Mouse (Mus musculus) neural tube, embryonic 13.5 days (tissue): ENCODE data around the gene Pex14. TPM values are rescaled to one million over a fixed set of nuclear protein-coding genes. Genes with fewer than 3 reads are reported as not detected.

ENCODE experiments used
- ATAC-seq: fragments of 200-750 bp; cut with Nextera tagmentation; 2 replicates; pipeline ENCODE4 v1.8.0; 2017; ENCODE audit warnings: low read depth, mild to moderate bottlenecking, moderate TSS enrichment, moderate library complexity
- H3K27ac ChIP-seq: fragments of 300-500 bp; sonication (generic); replicated peaks from 2 replicates; pipeline ENCODE4 v1.5.1; 2015; ENCODE audit warnings: moderate library complexity, mild to moderate bottlenecking, inconsistent platforms
- H3K27me3 ChIP-seq: fragments of 300-500 bp; sonication (generic); 2 replicates; pipeline ENCODE4 v1.6.1; 2015; ENCODE audit warnings: mild to moderate bottlenecking, inconsistent platforms
- H3K36me3 ChIP-seq: fragments of 300-500 bp; sonication (generic); 2 replicates; pipeline ENCODE4 v1.6.1; 2015; ENCODE audit warnings: mild to moderate bottlenecking, inconsistent platforms
- H3K4me1 ChIP-seq: fragments of 300-500 bp; sonication (generic); replicated peaks from 2 replicates; pipeline ENCODE4 v1.6.1; 2015; ENCODE audit warnings: inconsistent platforms
- H3K4me2 ChIP-seq: fragments of 300-500 bp; sonication (generic); 2 replicates; pipeline ENCODE4 v1.6.1; 2015; ENCODE audit warnings: inconsistent platforms, mild to moderate bottlenecking, moderate library complexity
- H3K4me3 ChIP-seq: fragments of 300-500 bp; sonication (generic); 2 replicates; pipeline ENCODE4 v1.5.1; 2015; ENCODE audit warnings: mild to moderate bottlenecking, inconsistent platforms
- H3K9ac ChIP-seq: fragments of 300-500 bp; sonication (generic); 2 replicates; pipeline ENCODE4 v1.6.1; 2015; ENCODE audit warnings: moderate library complexity, mild to moderate bottlenecking, inconsistent platforms
- H3K9me3 ChIP-seq: fragments of 300-500 bp; sonication (generic); 2 replicates; pipeline ENCODE4 v1.6.1; 2016; ENCODE audit warnings: inconsistent platforms
- WGBS: fragments of 180-500 bp; shearing (Covaris S2); methylation state at CpG from one replicate; pipeline ENCODE4 v1.1.7; 2015; 5-methylcytosine and 5-hydroxymethylcytosine counted together
- polyA plus RNA-seq: library from polyadenylated mRNA; unstranded; fragments of >200 nt; fragmentation: Nextera tagmentation; extraction: Ambion mirVana; gene quantifications from 2 replicates; pipeline ENCODE4 v1.2.1, GENCODE M21; 2015

The Pex14 gene
- polyA plus RNA-seq, 1 experiment from 2014 or later: 50.5 TPM

- 83% methylated on average over 14 of the region's 14 CpGs for WGBS
- Histone ChIP-seq H3K4me3 (no peak overlapping the region), H3K4me2 (no peak overlapping the region), H3K9ac (no peak overlapping the region), H3K9me3 (no peaks in the 10 kb centered on the region), H3K27me3 (peaks cover 51% of the 10 kb centered on the region), H3K4me1 (peaks cover 42% of the 10 kb centered on the region), H3K27ac (no peak overlapping the region), H3K36me3 (peaks cover 6% of the 10 kb centered on the region; the same call in 1 of the 2 replicates)
- ATAC-seq: no peak
Observed at GRCm38 (mm10) chr4:148955131-148955813, 144.4 kb downstream of the Pex14 start.

- Histone ChIP-seq H3K36me3 (0 out of 2 replicates have a peak, but pooled peaks cover 8% of the 10 kb centered on the region), H3K4me2 (peak overlapping the region; percentile 65), H3K9me3 (no peaks in the 10 kb centered on the region), H3K27me3 (peaks cover 78% of the 10 kb centered on the region), H3K4me1 (peaks cover 55% of the 10 kb centered on the region), H3K27ac (peak overlapping the region; percentile 78; the same call in 1 of the 2 replicates), H3K4me3 (peak overlapping the region; percentile 39), H3K9ac (peak overlapping the region; percentile 67)
- 2% methylated on average over 63 of the region's 69 CpGs for WGBS
- peak; percentile 13; the same call in 1 of the 2 replicates for ATAC-seq
Observed at GRCm38 (mm10) chr4:148952328-148953222, 147.1 kb downstream of the Pex14 start.

- 2% methylated on average over 40 of the region's 44 CpGs for WGBS
- Histone ChIP-seq H3K4me1 (peaks cover 55% of the 10 kb centered on the region), H3K27me3 (peaks cover 85% of the 10 kb centered on the region), H3K27ac (peak overlapping the region; percentile 78), H3K9ac (peak overlapping the region; percentile 67), H3K36me3 (peaks cover 8% of the 10 kb centered on the region; the same call in 1 of the 2 replicates), H3K4me3 (peak overlapping the region; percentile 39), H3K9me3 (no peaks in the 10 kb centered on the region), H3K4me2 (peak overlapping the region; percentile 65)
- ATAC-seq: no peak
Observed at GRCm38 (mm10) chr4:148951821-148952291, 147.8 kb downstream of the Pex14 start.

DNA sequence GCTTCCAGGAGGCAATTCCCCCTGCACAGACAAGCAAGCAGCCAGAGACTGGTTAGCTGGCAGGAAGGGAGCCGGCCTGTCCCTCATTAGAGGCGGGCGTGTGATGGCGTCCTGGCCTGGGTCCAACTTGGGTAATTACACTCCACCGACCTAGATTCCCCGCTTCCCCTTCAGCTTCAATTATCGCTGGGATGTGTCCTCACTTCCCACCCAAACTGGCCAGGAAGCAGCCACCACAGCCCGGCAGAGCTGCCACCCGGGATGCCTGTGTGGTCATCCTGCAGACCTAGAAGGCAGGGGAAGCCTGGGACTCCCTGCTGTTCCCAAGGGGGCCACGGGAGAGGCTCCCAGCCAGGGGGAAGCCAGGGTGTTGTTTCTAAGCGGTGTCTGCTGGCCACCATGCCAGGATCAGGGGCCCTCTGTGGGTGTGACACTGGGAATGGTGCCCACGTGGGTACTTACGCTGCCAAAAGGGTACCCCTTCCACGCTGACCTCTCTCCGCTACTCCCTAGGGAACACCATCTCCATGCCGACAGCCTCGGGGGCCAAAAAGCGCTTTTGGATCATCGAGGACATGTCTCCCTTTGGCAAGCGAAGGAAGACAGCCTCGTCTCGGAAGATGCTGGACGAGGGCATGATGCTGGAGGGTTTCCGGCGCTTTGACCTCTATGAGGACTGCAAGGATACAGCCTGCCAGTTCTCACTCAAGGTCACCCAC is 148.6 kb downstream of the Pex14 start:
- H3K27me3 ChIP-seq: peaks cover 86% of the 10 kb centered on the region
- H3K4me3 ChIP-seq: peak overlapping the region; percentile 39; the same call in 1 of the 2 replicates
- H3K4me1 ChIP-seq: peaks cover 54% of the 10 kb centered on the region
- peaks cover 8% of the 10 kb centered on the region; the same call in 1 of the 2 replicates for H3K36me3 ChIP-seq
- peak; percentile 44 for ATAC-seq
- peak overlapping the region; percentile 67 for H3K9ac ChIP-seq
- peak overlapping the region; percentile 65 for H3K4me2 ChIP-seq
- no peaks in the 10 kb centered on the region for H3K9me3 ChIP-seq
- peak overlapping the region; percentile 78 for H3K27ac ChIP-seq
- WGBS: 24% methylated on average over 25 of the region's 25 CpGs

DNA sequence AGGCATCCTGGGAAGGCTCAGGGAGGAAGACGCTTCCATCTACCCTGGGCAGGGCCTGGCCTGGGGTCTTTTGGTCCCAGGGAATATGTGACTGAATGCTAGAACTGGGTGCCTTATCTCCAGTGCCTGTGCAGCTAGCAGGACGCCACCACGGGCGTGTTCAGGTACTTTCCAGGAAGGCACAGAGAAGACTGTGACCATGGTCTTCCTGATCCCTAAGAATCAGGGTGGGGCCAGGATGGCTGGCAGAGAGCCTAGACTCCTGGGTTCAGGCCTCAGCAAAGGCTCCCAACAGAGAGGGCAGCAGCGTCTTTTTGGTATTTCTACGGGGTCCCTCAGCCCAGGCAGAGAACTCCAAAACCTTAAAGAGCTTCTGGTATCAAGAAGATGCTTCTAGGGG is 149.2 kb downstream of the Pex14 start:
- Histone ChIP-seq H3K36me3 (peaks cover 8% of the 10 kb centered on the region; the same call in 1 of the 2 replicates), H3K27ac (peak overlapping the region; percentile 78), H3K9me3 (no peaks in the 10 kb centered on the region), H3K4me1 (peaks cover 51% of the 10 kb centered on the region), H3K9ac (no peak overlapping the region; the same call in 1 of the 2 replicates), H3K4me3 (no peak overlapping the region), H3K27me3 (peaks cover 83% of the 10 kb centered on the region), H3K4me2 (no peak overlapping the region)
- no peak for ATAC-seq
- 68% methylated on average over 6 of the region's 6 CpGs for WGBS

GRCm38 (mm10) chr4:148947833-148948388 is 151.8 kb downstream of the Pex14 start:
- WGBS: 60% methylated on average over 10 of the region's 10 CpGs
- Histone ChIP-seq H3K4me3 (no peak overlapping the region), H3K27ac (no peak overlapping the region), H3K9me3 (no peaks in the 10 kb centered on the region), H3K27me3 (peaks cover 80% of the 10 kb centered on the region), H3K9ac (peak overlapping the region; percentile 12; the same call in 1 of the 2 replicates), H3K4me1 (peaks cover 47% of the 10 kb centered on the region), H3K4me2 (no peak overlapping the region), H3K36me3 (peaks cover 8% of the 10 kb centered on the region; the same call in 1 of the 2 replicates)
- no peak for ATAC-seq

DNA sequence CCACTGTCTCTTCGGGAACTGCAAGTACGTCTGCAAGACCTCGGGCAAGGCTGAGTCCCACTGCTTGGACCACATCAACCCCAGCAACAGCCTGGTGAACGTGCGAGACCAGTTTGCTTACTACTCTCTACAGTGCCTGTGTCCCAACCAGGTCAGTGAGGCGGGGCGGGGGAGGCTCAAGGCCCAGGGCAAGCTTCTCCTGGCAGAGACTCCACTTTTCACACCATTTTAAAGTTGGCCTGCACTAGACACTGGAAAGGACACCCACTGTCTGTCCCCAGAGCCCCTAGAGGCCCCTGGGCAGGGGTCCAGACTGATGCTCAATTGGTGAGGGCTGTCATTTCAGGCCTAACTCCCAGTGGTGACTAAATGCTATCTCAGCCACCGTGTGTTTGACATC is 153.6 kb downstream of the Pex14 start:
- no peak for ATAC-seq
- Histone ChIP-seq H3K4me1 (peaks cover 38% of the 10 kb centered on the region), H3K27me3 (peaks cover 65% of the 10 kb centered on the region), H3K4me3 (no peak overlapping the region), H3K27ac (no peak overlapping the region), H3K4me2 (no peak overlapping the region), H3K9me3 (no peaks in the 10 kb centered on the region), H3K36me3 (peaks cover 8% of the 10 kb centered on the region; the same call in 1 of the 2 replicates), H3K9ac (no peak overlapping the region)
- 86% methylated on average over 8 of the region's 8 CpGs for WGBS

- H3K4me1 ChIP-seq: peaks cover 38% of the 10 kb centered on the region
- H3K9ac ChIP-seq: no peak overlapping the region
- H3K4me2 ChIP-seq: no peak overlapping the region
- peaks cover 8% of the 10 kb centered on the region; the same call in 1 of the 2 replicates for H3K36me3 ChIP-seq
- H3K27me3 ChIP-seq: peaks cover 59% of the 10 kb centered on the region
- H3K4me3 ChIP-seq: no peak overlapping the region
- WGBS: 61% methylated on average over 4 of the region's 4 CpGs
- no peak for ATAC-seq
- H3K9me3 ChIP-seq: no peaks in the 10 kb centered on the region
- no peak overlapping the region for H3K27ac ChIP-seq
Observed at GRCm38 (mm10) chr4:148945476-148945881, 154.2 kb downstream of the Pex14 start.

DNA sequence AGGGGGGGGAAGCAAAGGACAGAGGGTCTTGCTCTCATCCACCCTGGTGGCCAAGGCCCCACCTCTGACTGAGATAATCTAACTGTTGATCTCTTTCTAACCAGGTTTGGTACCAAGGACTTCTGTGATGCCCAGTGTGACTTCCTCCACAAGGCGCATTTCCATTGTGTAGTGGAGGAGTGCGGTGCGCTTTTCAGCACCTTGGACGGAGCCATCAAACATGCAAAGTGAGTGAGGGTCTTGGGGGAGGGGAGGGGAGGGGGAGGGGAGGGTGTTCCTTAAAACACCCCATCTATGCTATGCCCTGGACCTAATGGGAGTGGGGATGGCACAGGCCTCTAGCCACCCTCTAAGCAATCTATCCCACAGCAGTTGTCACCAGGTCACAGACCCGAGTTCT is 156.6 kb downstream of the Pex14 start:
- H3K4me1 ChIP-seq: peaks cover 39% of the 10 kb centered on the region
- H3K9me3 ChIP-seq: no peaks in the 10 kb centered on the region
- no peak overlapping the region for H3K9ac ChIP-seq
- peaks cover 57% of the 10 kb centered on the region for H3K27me3 ChIP-seq
- peaks cover 13% of the 10 kb centered on the region for H3K36me3 ChIP-seq
- H3K4me3 ChIP-seq: no peak overlapping the region
- no peak overlapping the region for H3K4me2 ChIP-seq
- 30% methylated on average over 5 of the region's 5 CpGs for WGBS
- no peak overlapping the region for H3K27ac ChIP-seq
- no peak for ATAC-seq

GRCm38 (mm10) chr4:148941321-148941720 is 158.4 kb downstream of the Pex14 start:
- Histone ChIP-seq H3K4me3 (no peak overlapping the region), H3K4me2 (no peak overlapping the region), H3K27ac (peak overlapping the region; percentile 69), H3K36me3 (peaks cover 15% of the 10 kb centered on the region), H3K9me3 (no peaks in the 10 kb centered on the region), H3K4me1 (peaks cover 42% of the 10 kb centered on the region), H3K9ac (peak overlapping the region; percentile 53; the same call in 1 of the 2 replicates), H3K27me3 (peaks cover 61% of the 10 kb centered on the region)
- ATAC-seq: no peak
- 43% methylated on average over 11 of the region's 11 CpGs for WGBS

GRCm38 (mm10) chr4:148940674-148941211 is 158.9 kb downstream of the Pex14 start:
- WGBS: 8% methylated on average over 25 of the region's 25 CpGs
- Histone ChIP-seq H3K9me3 (no peaks in the 10 kb centered on the region), H3K4me2 (peak overlapping the region; percentile 45), H3K9ac (peak overlapping the region; percentile 53), H3K4me1 (peaks cover 46% of the 10 kb centered on the region), H3K27me3 (peaks cover 67% of the 10 kb centered on the region), H3K27ac (peak overlapping the region; percentile 69), H3K36me3 (peaks cover 18% of the 10 kb centered on the region), H3K4me3 (no peak overlapping the region)
- peak; percentile 84 for ATAC-seq
